Mouse (Mus musculus): ENCODE data around the gene 1110008P14Rik. TPM values are rescaled to one million over a fixed set of nuclear protein-coding genes. Genes with fewer than 3 reads are reported as not detected.

Gene 1110008P14Rik
- polyA plus RNA-seq, 1 experiment from 2014 or later = 96.8 TPM

DNA sequence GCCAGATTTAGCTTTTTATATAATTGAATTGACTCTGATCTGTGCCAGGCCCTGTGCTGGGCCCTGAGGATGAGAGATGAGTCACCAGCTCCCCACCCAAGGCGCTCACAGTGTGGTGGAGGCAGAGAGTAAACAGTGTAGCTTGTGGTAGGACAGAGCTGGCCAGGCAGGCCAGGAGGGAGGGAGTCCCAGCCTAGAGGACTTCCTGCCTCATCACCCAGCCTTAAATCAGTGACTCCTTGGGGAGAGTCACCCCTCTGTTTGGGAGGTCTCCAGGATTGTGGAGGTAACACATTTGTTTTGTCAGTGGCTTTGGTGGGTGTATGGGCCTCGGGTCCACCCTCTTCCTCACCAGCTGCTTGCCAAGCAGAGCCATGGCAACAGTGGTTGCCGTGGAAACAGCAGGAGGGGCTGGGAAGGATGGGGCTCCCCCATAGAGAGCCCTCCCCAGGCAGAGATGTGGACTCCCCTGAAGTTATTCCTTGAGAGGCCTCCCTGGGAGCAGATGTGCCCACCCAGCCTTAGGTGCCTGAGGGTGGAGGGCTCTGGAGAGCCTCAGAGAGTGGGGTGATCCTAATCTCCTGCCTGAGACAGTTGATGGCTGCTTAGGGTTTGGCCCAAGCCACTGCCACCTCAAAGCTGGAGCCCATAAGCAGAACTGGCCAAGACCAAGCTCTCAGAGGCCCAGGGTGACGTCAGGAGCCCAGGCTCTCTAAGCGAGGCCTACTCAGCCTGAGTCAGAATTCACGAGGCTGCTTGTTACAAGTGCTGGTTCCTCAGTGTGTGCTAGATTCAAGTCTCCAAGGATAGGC, 39.0 kb downstream of the 1110008P14Rik start:
- Histone ChIP-seq H3K9me3 (replicated peaks; ENCODE audit: low read length) (no peaks in the 10 kb centered on the region), H3K4me2 (ENCODE audit: low read length) (no peak overlapping the region), H3K27ac (no peak overlapping the region), H3K27me3 (ENCODE audit: insufficient read depth, low read length) (no peaks in the 10 kb centered on the region), H3K4me1 (replicated peaks; ENCODE audit: insufficient read depth, low read length) (no peaks in the 10 kb centered on the region), H3K36me3 (ENCODE audit: insufficient read depth, low read length) (no peaks in the 10 kb centered on the region), H3K9ac (ENCODE audit: low read depth, low read length) (no peak overlapping the region), H3K4me3 (replicated peaks; ENCODE audit: low read depth, low read length) (no peak overlapping the region)
- WGBS = 76% methylated on average over 6 of the region's 6 CpGs
- TF ChIP-seq CTCF (IDR thresholded peaks at IDR 0.05; ENCODE audit: low read depth) = no peak
- no peak for DNase-seq (ENCODE audit: low spot score)
- no peak; the same call in 1 of the 2 replicates for ATAC-seq (replicated peaks; ENCODE audit: low FRiP score, low read depth)

GRCm38 (mm10) chr2:32342039-32342438, 39.7 kb downstream of the 1110008P14Rik start:
- Histone ChIP-seq H3K4me2 (ENCODE audit: low read length) (no peak overlapping the region), H3K27me3 (ENCODE audit: insufficient read depth, low read length) (no peaks in the 10 kb centered on the region), H3K9me3 (replicated peaks; ENCODE audit: low read length) (no peaks in the 10 kb centered on the region), H3K4me1 (replicated peaks; ENCODE audit: insufficient read depth, low read length) (no peaks in the 10 kb centered on the region), H3K9ac (ENCODE audit: low read depth, low read length) (no peak overlapping the region), H3K4me3 (replicated peaks; ENCODE audit: low read depth, low read length) (no peak overlapping the region), H3K27ac (no peak overlapping the region), H3K36me3 (ENCODE audit: insufficient read depth, low read length) (no peaks in the 10 kb centered on the region)
- WGBS = 87% methylated on average over 4 of the region's 4 CpGs
- TF ChIP-seq CTCF (IDR thresholded peaks at IDR 0.05; ENCODE audit: low read depth) = no peak
- no peak for DNase-seq (ENCODE audit: low spot score)
- ATAC-seq (replicated peaks; ENCODE audit: low FRiP score, low read depth) = no peak

DNA sequence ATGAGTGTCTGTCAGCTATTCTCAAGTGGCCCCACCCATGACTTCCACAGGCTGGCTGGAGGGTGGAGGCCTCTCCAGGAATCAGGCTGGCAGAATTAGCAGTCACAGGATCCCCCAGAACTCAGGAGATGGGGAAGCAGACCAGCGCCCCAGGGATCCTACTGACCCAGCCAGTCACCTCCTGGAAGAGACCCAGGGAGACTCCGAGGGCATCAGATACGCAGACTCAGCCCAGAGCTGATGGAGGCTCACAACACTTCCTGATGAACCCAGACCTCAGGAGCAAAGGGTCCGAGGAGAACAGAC, 40.2 kb downstream of the 1110008P14Rik start:
- no peak overlapping the region for H3K4me2 ChIP-seq (ENCODE audit: low read length)
- H3K9ac ChIP-seq (ENCODE audit: low read depth, low read length) = no peak overlapping the region
- DNase-seq (ENCODE audit: low spot score) (no peak), ATAC-seq (replicated peaks; ENCODE audit: low FRiP score, low read depth) (no peak)
- no peaks in the 10 kb centered on the region for H3K27me3 ChIP-seq (ENCODE audit: insufficient read depth, low read length)
- no peaks in the 10 kb centered on the region for H3K36me3 ChIP-seq (ENCODE audit: insufficient read depth, low read length)
- H3K4me1 ChIP-seq (replicated peaks; ENCODE audit: insufficient read depth, low read length) = no peaks in the 10 kb centered on the region
- no peak for TF ChIP-seq CTCF (IDR thresholded peaks at IDR 0.05; ENCODE audit: low read depth)
- no peaks in the 10 kb centered on the region for H3K9me3 ChIP-seq (replicated peaks; ENCODE audit: low read length)
- H3K4me3 ChIP-seq (replicated peaks; ENCODE audit: low read depth, low read length) = no peak overlapping the region
- H3K27ac ChIP-seq = no peak overlapping the region
- 90% methylated on average over 4 of the region's 4 CpGs for WGBS

DNA sequence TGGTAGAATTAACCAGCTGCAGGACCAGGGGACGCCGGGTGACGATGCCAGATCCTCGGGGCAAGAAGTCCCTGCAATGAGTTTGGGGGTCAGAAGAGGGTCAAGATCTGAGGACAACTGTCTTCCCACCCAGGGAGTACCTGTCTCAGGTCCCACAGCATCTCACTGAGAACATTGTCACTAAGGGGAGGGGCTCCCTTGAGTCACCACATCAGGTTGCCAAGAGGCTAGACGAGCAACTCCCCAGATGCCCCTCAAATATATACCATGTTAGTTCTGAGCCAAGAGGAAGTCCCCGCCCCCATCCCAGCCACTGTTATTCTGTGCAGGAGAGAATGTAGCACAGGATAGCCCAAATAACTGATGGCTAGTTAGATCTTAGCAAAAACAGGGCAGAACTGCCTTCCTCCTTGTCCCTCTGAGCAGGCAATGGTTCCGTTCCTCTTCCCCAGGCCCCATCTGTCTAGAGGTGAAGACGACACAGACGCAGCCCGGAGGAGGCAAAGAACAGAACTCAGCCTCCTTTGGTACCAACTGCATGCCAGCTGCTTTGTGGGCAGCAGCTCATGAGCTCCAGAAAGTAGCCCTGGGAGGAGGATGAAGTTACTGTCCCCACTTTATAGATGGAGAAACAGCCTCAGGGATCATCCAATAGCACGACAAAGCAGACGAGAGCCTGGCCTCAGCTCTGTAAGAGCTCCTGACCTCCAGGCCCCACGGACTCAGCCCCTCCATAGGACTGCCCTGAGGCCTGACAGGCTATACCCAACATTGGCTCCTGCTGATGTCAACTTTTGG, 40.7 kb downstream of the 1110008P14Rik start:
- Histone ChIP-seq H3K9ac (ENCODE audit: low read depth, low read length) (no peak overlapping the region), H3K4me2 (ENCODE audit: low read length) (no peak overlapping the region), H3K4me1 (replicated peaks; ENCODE audit: insufficient read depth, low read length) (no peaks in the 10 kb centered on the region), H3K27me3 (ENCODE audit: insufficient read depth, low read length) (no peaks in the 10 kb centered on the region), H3K4me3 (replicated peaks; ENCODE audit: low read depth, low read length) (no peak overlapping the region), H3K9me3 (replicated peaks; ENCODE audit: low read length) (no peaks in the 10 kb centered on the region), H3K27ac (no peak overlapping the region), H3K36me3 (ENCODE audit: insufficient read depth, low read length) (no peaks in the 10 kb centered on the region)
- no peak for DNase-seq (ENCODE audit: low spot score)
- no peak for ATAC-seq (replicated peaks; ENCODE audit: low FRiP score, low read depth)
- 80% methylated on average over 13 of the region's 13 CpGs for WGBS
- no peak for TF ChIP-seq CTCF (IDR thresholded peaks at IDR 0.05; ENCODE audit: low read depth)

GRCm38 (mm10) chr2:32339912-32340642, 41.7 kb downstream of the 1110008P14Rik start:
- WGBS = 40% methylated on average over 26 of the region's 26 CpGs
- H3K4me1 ChIP-seq (replicated peaks; ENCODE audit: insufficient read depth, low read length) = no peaks in the 10 kb centered on the region
- H3K9ac ChIP-seq (ENCODE audit: low read depth, low read length) = no peak overlapping the region
- H3K36me3 ChIP-seq (ENCODE audit: insufficient read depth, low read length) = no peaks in the 10 kb centered on the region
- peak; percentile 42; the same call in 1 of the 2 replicates for ATAC-seq (replicated peaks; ENCODE audit: low FRiP score, low read depth)
- H3K27me3 ChIP-seq (ENCODE audit: insufficient read depth, low read length) = no peaks in the 10 kb centered on the region
- no peak overlapping the region for H3K27ac ChIP-seq
- H3K4me2 ChIP-seq (ENCODE audit: low read length) = no peak overlapping the region
- no peak for DNase-seq (ENCODE audit: low spot score)
- TF ChIP-seq CTCF (IDR thresholded peaks at IDR 0.05; ENCODE audit: low read depth) = no peak
- no peaks in the 10 kb centered on the region for H3K9me3 ChIP-seq (replicated peaks; ENCODE audit: low read length)
- no peak overlapping the region for H3K4me3 ChIP-seq (replicated peaks; ENCODE audit: low read depth, low read length)

DNA sequence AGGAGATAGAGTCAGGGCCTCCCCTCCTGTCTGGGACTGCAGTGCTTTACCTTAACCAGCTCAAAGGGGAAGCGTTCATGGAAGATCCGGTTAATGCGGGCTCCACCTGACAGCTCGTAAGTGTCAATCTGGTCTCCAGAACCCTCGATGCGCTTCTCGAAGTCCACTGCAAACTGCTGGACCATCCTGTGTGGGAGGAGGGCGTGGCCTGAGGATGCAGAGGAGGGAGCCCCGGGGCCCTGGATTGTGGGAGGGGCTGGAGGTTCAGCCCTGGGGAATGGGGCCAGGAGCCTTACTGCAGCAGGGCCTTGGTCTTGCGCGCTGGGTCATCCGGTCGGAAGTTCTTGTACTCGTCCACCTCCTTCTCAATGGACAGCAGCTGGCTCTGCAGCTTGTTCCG, 45.9 kb downstream of the 1110008P14Rik start:
- no peak overlapping the region for H3K4me2 ChIP-seq (ENCODE audit: low read length)
- 33% methylated on average over 15 of the region's 15 CpGs for WGBS
- no peaks in the 10 kb centered on the region for H3K27me3 ChIP-seq (ENCODE audit: insufficient read depth, low read length)
- DNase-seq (ENCODE audit: low spot score) = peak; percentile 52
- no peak overlapping the region for H3K27ac ChIP-seq
- no peak overlapping the region for H3K9ac ChIP-seq (ENCODE audit: low read depth, low read length)
- H3K4me1 ChIP-seq (replicated peaks; ENCODE audit: insufficient read depth, low read length) = no peaks in the 10 kb centered on the region
- H3K36me3 ChIP-seq (ENCODE audit: insufficient read depth, low read length) = no peaks in the 10 kb centered on the region
- ATAC-seq (replicated peaks; ENCODE audit: low FRiP score, low read depth) = no peak
- no peak overlapping the region for H3K4me3 ChIP-seq (replicated peaks; ENCODE audit: low read depth, low read length)
- no peaks in the 10 kb centered on the region for H3K9me3 ChIP-seq (replicated peaks; ENCODE audit: low read length)
- no peak for TF ChIP-seq CTCF (IDR thresholded peaks at IDR 0.05; ENCODE audit: low read depth)
